Mouse (Mus musculus) MEL (cell line): ENCODE measurements around the gene Dock4.

Source experiments
- CTCF ChIP-seq, 3 experiments: IDR thresholded peaks in 2 of 3; conservative IDR thresholded peaks in 1 of 3; 2 replicates each; pipeline ENCODE4 v1.5.1; 2011 to 2012; ENCODE audit warnings: low read length in 3 of 3, low read depth in 2 of 3, mild to moderate bottlenecking in 2 of 3, improper control_type of control experiment in 1 of 3, inconsistent platforms in 1 of 3, mixed read lengths in 1 of 3, moderate library complexity in 1 of 3; ENCODE audit not compliant: control insufficient read depth in 1 of 3, insufficient read depth in 1 of 3, poor library complexity in 1 of 3, severe bottlenecking in 1 of 3
- MEF2A ChIP-seq: IDR thresholded peaks from 2 replicates; pipeline ENCODE4 v1.6.1; 2014; ENCODE audit warnings: low read depth, mild to moderate bottlenecking, inconsistent platforms, low read length, improper control_type of control experiment; ENCODE audit not compliant: poor library complexity, insufficient replicate concordance, severe bottlenecking; ENCODE audit errors: extremely low read depth
- POLR2AphosphoS5 ChIP-seq: IDR thresholded peaks from 2 replicates; pipeline ENCODE4 v1.6.1; 2012; ENCODE audit warnings: low read depth, borderline replicate concordance, mild to moderate bottlenecking, inconsistent platforms, low read length, moderate library complexity, mixed read lengths
- ZNF384 ChIP-seq: IDR thresholded peaks from 2 replicates; pipeline ENCODE4 v1.6.1; 2012; ENCODE audit warnings: low read depth, mild to moderate bottlenecking, inconsistent platforms, low read length, improper control_type of control experiment

GRCm38 (mm10) chr12:40486047-40486837 lies 40.5 kb downstream of the Dock4 start:
- no peak for TF ChIP-seq POLR2AphosphoS5
- no peak for TF ChIP-seq MEF2A
- no peak for TF ChIP-seq ZNF384
- TF ChIP-seq CTCF (IDR thresholded peaks at IDR 0.05 in 2 of 3, conservative IDR thresholded peaks at IDR 0.05 in 1 of 3; ENCODE audit: control insufficient read depth in 1 of 3, insufficient read depth in 1 of 3, low read depth in 2 of 3, low read length in 3 of 3, poor library complexity in 1 of 3, severe bottlenecking in 1 of 3): no peak
